Mouse (Mus musculus): ENCODE results near the gene Capn7. TPM values are rescaled to one million over a fixed set of nuclear protein-coding genes. Genes with fewer than 3 reads are reported as not detected.
A peak's percentile ranks its signal among the peaks of the same experiment; 100 is the strongest.

Capn7 gene
- polyA plus RNA-seq, 1 experiment from 2014 or later: 45.1 TPM

DNA sequence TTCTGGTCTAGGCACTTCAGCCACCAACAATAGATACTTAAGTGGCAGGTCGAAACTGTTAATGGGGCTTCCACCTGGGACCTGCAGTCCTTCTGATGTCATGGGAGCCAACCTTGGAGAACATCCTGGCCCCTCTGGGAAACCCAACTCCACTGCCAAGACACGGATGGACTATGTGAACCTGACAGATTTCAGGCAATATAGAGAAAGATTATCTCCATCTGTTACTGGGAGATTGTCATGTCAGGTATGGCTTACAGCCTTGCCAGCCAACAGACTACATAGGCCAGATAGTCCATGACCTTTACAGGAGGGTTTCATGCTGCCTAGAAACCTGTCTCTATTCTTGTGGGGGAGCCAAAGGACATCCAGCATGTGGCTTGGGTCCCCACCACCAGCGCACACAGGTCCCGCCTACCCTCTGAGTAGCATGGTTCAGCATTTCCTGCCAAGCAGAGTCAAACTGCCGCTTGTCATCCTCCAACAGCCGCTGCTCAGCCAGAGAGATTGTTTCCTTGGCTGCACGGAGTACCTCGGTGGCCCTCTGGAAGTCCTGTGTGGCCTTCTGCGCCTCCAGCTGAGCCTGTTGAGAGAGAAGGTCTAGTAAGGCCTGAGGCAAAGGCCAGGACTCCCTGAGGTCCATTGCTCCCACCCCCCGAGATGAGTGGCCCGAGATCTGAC lies 51.0 kb downstream of the Capn7 start:
- Histone ChIP-seq H3K4me3 (ENCODE audit: low read depth, low read length) (no peak overlapping the region), H3K4me1 (ENCODE audit: control insufficient read depth, insufficient read depth, low read length) (peaks cover 17% of the 10 kb centered on the region; the same call in 1 of the 2 replicates), H3K27ac (ENCODE audit: low read length) (0 out of 2 replicates have a peak overlapping the region, but pooled peaks have one; percentile 15), H3K9me3 (ENCODE audit: control insufficient read depth, low read depth, low read length) (no peaks in the 10 kb centered on the region), H3K36me3 (ENCODE audit: control insufficient read depth, insufficient read depth, low read length) (no peaks in the 10 kb centered on the region; the same call in none of the 2 replicates), H3K9ac (replicated peaks; ENCODE audit: low read depth, low read length) (no peak overlapping the region), H3K27me3 (ENCODE audit: control insufficient read depth, insufficient read depth, low read length) (no peaks in the 10 kb centered on the region), H3K4me2 (replicated peaks; ENCODE audit: low read depth, low read length) (no peak overlapping the region)
- no peak for ATAC-seq (ENCODE audit: insufficient number of reproducible peaks, insufficient read depth, low FRiP score, low read depth)
- 77% methylated on average over 11 of the region's 11 CpGs for WGBS

GRCm38 (mm10) chr14:31388086-31388872 lies 51.8 kb downstream of the Capn7 start:
- Histone ChIP-seq H3K27me3 (ENCODE audit: control insufficient read depth, insufficient read depth, low read length) (no peaks in the 10 kb centered on the region), H3K4me1 (ENCODE audit: control insufficient read depth, insufficient read depth, low read length) (peaks cover 17% of the 10 kb centered on the region; the same call in 1 of the 2 replicates), H3K27ac (ENCODE audit: low read length) (no peak overlapping the region), H3K9me3 (ENCODE audit: control insufficient read depth, low read depth, low read length) (no peaks in the 10 kb centered on the region), H3K9ac (replicated peaks; ENCODE audit: low read depth, low read length) (no peak overlapping the region), H3K4me2 (replicated peaks; ENCODE audit: low read depth, low read length) (no peak overlapping the region), H3K4me3 (ENCODE audit: low read depth, low read length) (no peak overlapping the region), H3K36me3 (ENCODE audit: control insufficient read depth, insufficient read depth, low read length) (no peaks in the 10 kb centered on the region; the same call in 1 of the 2 replicates)
- ATAC-seq (ENCODE audit: insufficient number of reproducible peaks, insufficient read depth, low FRiP score, low read depth): no peak
- WGBS: 65% methylated on average over 13 of the region's 13 CpGs

- H3K36me3 ChIP-seq (ENCODE audit: control insufficient read depth, insufficient read depth, low read length): no peaks in the 10 kb centered on the region
- H3K27me3 ChIP-seq (ENCODE audit: control insufficient read depth, insufficient read depth, low read length): no peaks in the 10 kb centered on the region
- WGBS: 91% methylated on average over 8 of the region's 8 CpGs
- no peak overlapping the region for H3K27ac ChIP-seq (ENCODE audit: low read length)
- H3K9me3 ChIP-seq (ENCODE audit: control insufficient read depth, low read depth, low read length): no peaks in the 10 kb centered on the region
- no peak overlapping the region for H3K4me2 ChIP-seq (replicated peaks; ENCODE audit: low read depth, low read length)
- no peak for ATAC-seq (ENCODE audit: insufficient number of reproducible peaks, insufficient read depth, low FRiP score, low read depth)
- H3K4me1 ChIP-seq (ENCODE audit: control insufficient read depth, insufficient read depth, low read length): peaks cover 21% of the 10 kb centered on the region; the same call in 1 of the 2 replicates
- H3K4me3 ChIP-seq (ENCODE audit: low read depth, low read length): no peak overlapping the region
- no peak overlapping the region for H3K9ac ChIP-seq (replicated peaks; ENCODE audit: low read depth, low read length)
Measured at GRCm38 (mm10) chr14:31389421-31390147, 53.1 kb downstream of the Capn7 start.

DNA sequence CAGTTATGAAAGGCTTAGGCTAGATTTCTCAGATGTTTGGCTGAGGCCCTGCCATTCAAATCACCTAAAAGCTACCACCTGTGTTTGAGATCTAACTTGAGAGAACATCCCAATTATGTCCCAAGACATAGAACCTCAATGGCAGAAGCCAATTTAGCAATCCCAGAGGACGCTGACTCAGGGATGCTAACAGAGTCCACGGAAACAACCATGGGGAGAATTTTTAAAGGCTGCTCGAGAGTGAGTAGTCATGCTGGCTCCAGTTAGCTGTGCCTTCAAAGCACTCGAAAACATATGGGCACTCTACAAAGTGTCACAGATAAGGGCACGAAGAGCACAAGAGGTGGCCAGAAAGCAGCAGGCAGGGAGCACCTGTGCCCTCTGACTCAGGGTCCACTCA lies 55.9 kb downstream of the Capn7 start:
- no peak overlapping the region for H3K9ac ChIP-seq (replicated peaks; ENCODE audit: low read depth, low read length)
- H3K4me3 ChIP-seq (ENCODE audit: low read depth, low read length): no peak overlapping the region
- ATAC-seq (ENCODE audit: insufficient number of reproducible peaks, insufficient read depth, low FRiP score, low read depth): no peak
- H3K4me2 ChIP-seq (replicated peaks; ENCODE audit: low read depth, low read length): no peak overlapping the region
- WGBS: 79% methylated on average over 5 of the region's 5 CpGs
- H3K9me3 ChIP-seq (ENCODE audit: control insufficient read depth, low read depth, low read length): no peaks in the 10 kb centered on the region; the same call in 1 of the 2 replicates
- H3K36me3 ChIP-seq (ENCODE audit: control insufficient read depth, insufficient read depth, low read length): no peaks in the 10 kb centered on the region
- no peaks in the 10 kb centered on the region for H3K27me3 ChIP-seq (ENCODE audit: control insufficient read depth, insufficient read depth, low read length)
- H3K27ac ChIP-seq (ENCODE audit: low read length): no peak overlapping the region
- H3K4me1 ChIP-seq (ENCODE audit: control insufficient read depth, insufficient read depth, low read length): 0 out of 2 replicates have a peak, but pooled peaks cover 5% of the 10 kb centered on the region

DNA sequence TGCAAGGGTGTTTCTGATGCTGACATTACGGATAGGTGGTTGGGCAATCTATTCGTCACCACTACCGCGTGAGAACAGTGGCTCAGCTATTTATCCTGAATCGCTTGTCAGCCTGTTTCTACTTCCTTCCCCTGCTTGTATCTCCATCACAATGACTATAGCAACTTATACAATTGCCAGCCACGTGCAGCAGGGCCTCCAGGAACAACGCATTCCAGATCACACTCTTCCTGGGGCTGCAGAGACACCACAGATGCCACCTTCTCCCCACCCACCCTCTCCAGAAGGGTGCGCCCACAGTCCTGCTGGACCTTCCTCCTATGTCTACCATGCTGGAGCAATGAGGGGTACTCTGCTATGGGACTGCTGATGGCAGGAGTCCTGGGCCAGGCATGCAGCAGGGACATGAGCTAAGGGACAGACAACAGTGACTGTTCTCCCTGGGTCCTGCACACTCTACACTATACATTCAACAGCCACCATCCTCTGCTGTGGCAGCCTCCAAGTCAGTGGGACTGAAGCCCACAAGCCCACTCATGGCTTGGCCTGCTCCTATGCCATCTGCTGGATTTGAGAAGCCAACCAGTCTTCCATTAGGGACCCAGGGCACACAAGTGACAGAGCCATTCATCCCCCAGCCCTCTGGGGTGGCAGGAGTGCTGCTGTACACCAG lies 56.6 kb downstream of the Capn7 start:
- H3K4me1 ChIP-seq (ENCODE audit: control insufficient read depth, insufficient read depth, low read length): 0 out of 2 replicates have a peak, but pooled peaks cover 5% of the 10 kb centered on the region
- no peaks in the 10 kb centered on the region; the same call in 1 of the 2 replicates for H3K9me3 ChIP-seq (ENCODE audit: control insufficient read depth, low read depth, low read length)
- H3K9ac ChIP-seq (replicated peaks; ENCODE audit: low read depth, low read length): no peak overlapping the region
- no peak overlapping the region for H3K4me3 ChIP-seq (ENCODE audit: low read depth, low read length)
- no peaks in the 10 kb centered on the region for H3K27me3 ChIP-seq (ENCODE audit: control insufficient read depth, insufficient read depth, low read length)
- no peak overlapping the region for H3K27ac ChIP-seq (ENCODE audit: low read length)
- no peak for ATAC-seq (ENCODE audit: insufficient number of reproducible peaks, insufficient read depth, low FRiP score, low read depth)
- 68% methylated on average over 8 of the region's 8 CpGs for WGBS
- no peaks in the 10 kb centered on the region for H3K36me3 ChIP-seq (ENCODE audit: control insufficient read depth, insufficient read depth, low read length)
- H3K4me2 ChIP-seq (replicated peaks; ENCODE audit: low read depth, low read length): no peak overlapping the region

GRCm38 (mm10) chr14:31393546-31393890 lies 57.1 kb downstream of the Capn7 start:
- 0 out of 2 replicates have a peak, but pooled peaks cover 5% of the 10 kb centered on the region for H3K4me1 ChIP-seq (ENCODE audit: control insufficient read depth, insufficient read depth, low read length)
- no peak for ATAC-seq (ENCODE audit: insufficient number of reproducible peaks, insufficient read depth, low FRiP score, low read depth)
- no peaks in the 10 kb centered on the region; the same call in 1 of the 2 replicates for H3K9me3 ChIP-seq (ENCODE audit: control insufficient read depth, low read depth, low read length)
- 77% methylated on average over 3 of the region's 3 CpGs for WGBS
- no peaks in the 10 kb centered on the region for H3K36me3 ChIP-seq (ENCODE audit: control insufficient read depth, insufficient read depth, low read length)
- no peak overlapping the region for H3K4me3 ChIP-seq (ENCODE audit: low read depth, low read length)
- H3K27me3 ChIP-seq (ENCODE audit: control insufficient read depth, insufficient read depth, low read length): no peaks in the 10 kb centered on the region
- H3K9ac ChIP-seq (replicated peaks; ENCODE audit: low read depth, low read length): no peak overlapping the region
- H3K4me2 ChIP-seq (replicated peaks; ENCODE audit: low read depth, low read length): no peak overlapping the region
- H3K27ac ChIP-seq (ENCODE audit: low read length): no peak overlapping the region

- no peaks in the 10 kb centered on the region; the same call in 1 of the 2 replicates for H3K9me3 ChIP-seq (ENCODE audit: control insufficient read depth, low read depth, low read length)
- 63% methylated on average over 7 of the region's 7 CpGs for WGBS
- no peak overlapping the region for H3K27ac ChIP-seq (ENCODE audit: low read length)
- H3K4me1 ChIP-seq (ENCODE audit: control insufficient read depth, insufficient read depth, low read length): 0 out of 2 replicates have a peak, but pooled peaks cover 5% of the 10 kb centered on the region
- peak; percentile 57; the same call in 1 of the 2 replicates for ATAC-seq (ENCODE audit: insufficient number of reproducible peaks, insufficient read depth, low FRiP score, low read depth)
- H3K9ac ChIP-seq (replicated peaks; ENCODE audit: low read depth, low read length): no peak overlapping the region
- H3K4me2 ChIP-seq (replicated peaks; ENCODE audit: low read depth, low read length): no peak overlapping the region
- H3K36me3 ChIP-seq (ENCODE audit: control insufficient read depth, insufficient read depth, low read length): no peaks in the 10 kb centered on the region
- H3K4me3 ChIP-seq (ENCODE audit: low read depth, low read length): no peak overlapping the region
- no peaks in the 10 kb centered on the region for H3K27me3 ChIP-seq (ENCODE audit: control insufficient read depth, insufficient read depth, low read length)
Measured at GRCm38 (mm10) chr14:31393936-31394630, 57.6 kb downstream of the Capn7 start.
